Mouse (Mus musculus): ENCODE measurements at regions not wholly inside any gene's neighbourhood (a gene's known extent, or its start where the extent isn't known, plus 50 kb on each side); places are given as distances from the start of the nearest gene placed in this dataset.
A peak's percentile ranks its signal among the peaks of the same experiment; 100 is the strongest.

- no peak for ATAC-seq
- Histone ChIP-seq H3K27ac (ENCODE audit: low read depth, low read length) (no peak overlapping the region), H3K4me3 (ENCODE audit: low read depth, low read length) (no peak overlapping the region), H3K4me1 (ENCODE audit: control insufficient read depth, insufficient read depth, low read length) (no peaks in the 10 kb centered on the region), H3K9ac (ENCODE audit: low read length) (no peak overlapping the region), H3K4me2 (ENCODE audit: low read length) (no peak overlapping the region), H3K36me3 (ENCODE audit: control insufficient read depth, insufficient read depth, low read length) (no peaks in the 10 kb centered on the region), H3K9me3 (replicated peaks; ENCODE audit: control insufficient read depth, low read length) (no peaks in the 10 kb centered on the region), H3K27me3 (replicated peaks; ENCODE audit: control insufficient read depth, insufficient read depth, low read length) (no peaks in the 10 kb centered on the region)
- 20% methylated on average over 5 of the region's 5 CpGs for WGBS
- DNase-seq (ENCODE audit: low spot score), result no peak
Measured at GRCm38 (mm10) chr3:35027898-35028297, 377.7 kb downstream of the Sox2 start.

- 91% methylated on average over 8 of the region's 8 CpGs for WGBS
Measured at GRCm38 (mm10) chr3:35029924-35030323, 379.7 kb downstream of the Sox2 start.

GRCm38 (mm10) chr3:35033587-35033986, 383.4 kb downstream of the Sox2 start:
- ATAC-seq (no peak), DNase-seq (ENCODE audit: low spot score) (no peak)
- H3K27me3 ChIP-seq (replicated peaks; ENCODE audit: control insufficient read depth, insufficient read depth, low read length), result no peaks in the 10 kb centered on the region
- H3K36me3 ChIP-seq (ENCODE audit: control insufficient read depth, insufficient read depth, low read length), result no peaks in the 10 kb centered on the region
- no peak overlapping the region for H3K4me2 ChIP-seq (ENCODE audit: low read length)
- no peaks in the 10 kb centered on the region for H3K9me3 ChIP-seq (replicated peaks; ENCODE audit: control insufficient read depth, low read length)
- H3K4me1 ChIP-seq (ENCODE audit: control insufficient read depth, insufficient read depth, low read length), result no peaks in the 10 kb centered on the region
- H3K4me3 ChIP-seq (ENCODE audit: low read depth, low read length), result no peak overlapping the region
- WGBS, result 71% methylated on average over 8 of the region's 8 CpGs
- no peak overlapping the region for H3K27ac ChIP-seq (ENCODE audit: low read depth, low read length)
- H3K9ac ChIP-seq (ENCODE audit: low read length), result no peak overlapping the region

More at GRCm38 (mm10) chr3:35029924-35030323, 379.7 kb downstream of the Sox2 start:
- Histone ChIP-seq H3K4me1 (ENCODE audit: control insufficient read depth, insufficient read depth, low read length) (no peaks in the 10 kb centered on the region), H3K36me3 (ENCODE audit: control insufficient read depth, insufficient read depth, low read length) (no peaks in the 10 kb centered on the region), H3K9me3 (replicated peaks; ENCODE audit: control insufficient read depth, low read length) (no peaks in the 10 kb centered on the region), H3K4me2 (ENCODE audit: low read length) (no peak overlapping the region), H3K27me3 (replicated peaks; ENCODE audit: control insufficient read depth, insufficient read depth, low read length) (no peaks in the 10 kb centered on the region), H3K9ac (ENCODE audit: low read length) (no peak overlapping the region), H3K4me3 (ENCODE audit: low read depth, low read length) (no peak overlapping the region), H3K27ac (ENCODE audit: low read depth, low read length) (no peak overlapping the region)
- DNase-seq (ENCODE audit: low spot score) (no peak), ATAC-seq (no peak)

- Histone ChIP-seq H3K27ac (ENCODE audit: low read depth, low read length) (no peak overlapping the region), H3K9me3 (replicated peaks; ENCODE audit: control insufficient read depth, low read length) (no peaks in the 10 kb centered on the region), H3K4me2 (ENCODE audit: low read length) (no peak overlapping the region), H3K9ac (ENCODE audit: low read length) (no peak overlapping the region), H3K36me3 (ENCODE audit: control insufficient read depth, insufficient read depth, low read length) (no peaks in the 10 kb centered on the region), H3K4me3 (ENCODE audit: low read depth, low read length) (no peak overlapping the region), H3K27me3 (replicated peaks; ENCODE audit: control insufficient read depth, insufficient read depth, low read length) (no peaks in the 10 kb centered on the region), H3K4me1 (ENCODE audit: control insufficient read depth, insufficient read depth, low read length) (no peaks in the 10 kb centered on the region)
- DNase-seq (ENCODE audit: low spot score) (no peak), ATAC-seq (no peak)
- WGBS, result 87% methylated on average over 7 of the region's 7 CpGs
Measured at GRCm38 (mm10) chr3:35035234-35035633, 385.0 kb downstream of the Sox2 start.

- ATAC-seq (no peak), DNase-seq (ENCODE audit: low spot score) (no peak)
- H3K9ac ChIP-seq (ENCODE audit: low read length), result no peak overlapping the region
- 57% methylated on average over 2 of the region's 2 CpGs for WGBS
- no peaks in the 10 kb centered on the region for H3K4me1 ChIP-seq (ENCODE audit: control insufficient read depth, insufficient read depth, low read length)
- H3K36me3 ChIP-seq (ENCODE audit: control insufficient read depth, insufficient read depth, low read length), result no peaks in the 10 kb centered on the region
- H3K27ac ChIP-seq (ENCODE audit: low read depth, low read length), result no peak overlapping the region
- no peaks in the 10 kb centered on the region for H3K27me3 ChIP-seq (replicated peaks; ENCODE audit: control insufficient read depth, insufficient read depth, low read length)
- no peak overlapping the region for H3K4me3 ChIP-seq (ENCODE audit: low read depth, low read length)
- no peaks in the 10 kb centered on the region for H3K9me3 ChIP-seq (replicated peaks; ENCODE audit: control insufficient read depth, low read length)
- no peak overlapping the region for H3K4me2 ChIP-seq (ENCODE audit: low read length)
Measured at GRCm38 (mm10) chr3:35043705-35044104, 393.5 kb downstream of the Sox2 start.

- Histone ChIP-seq H3K4me3 (ENCODE audit: low read depth, low read length) (no peak overlapping the region), H3K27me3 (replicated peaks; ENCODE audit: control insufficient read depth, insufficient read depth, low read length) (no peaks in the 10 kb centered on the region), H3K9me3 (replicated peaks; ENCODE audit: control insufficient read depth, low read length) (no peaks in the 10 kb centered on the region), H3K27ac (ENCODE audit: low read depth, low read length) (no peak overlapping the region), H3K4me2 (ENCODE audit: low read length) (no peak overlapping the region), H3K36me3 (ENCODE audit: control insufficient read depth, insufficient read depth, low read length) (no peaks in the 10 kb centered on the region), H3K9ac (ENCODE audit: low read length) (no peak overlapping the region), H3K4me1 (ENCODE audit: control insufficient read depth, insufficient read depth, low read length) (peaks cover 5% of the 10 kb centered on the region; the same call in 1 of the 2 replicates)
- WGBS, result 14% methylated on average over 4 of the region's 4 CpGs
- DNase-seq (ENCODE audit: low spot score) (no peak), ATAC-seq (no peak)
Measured at GRCm38 (mm10) chr3:35059438-35059837, 409.2 kb downstream of the Sox2 start.

GRCm38 (mm10) chr3:35060042-35060441, 409.8 kb downstream of the Sox2 start:
- H3K9ac ChIP-seq (ENCODE audit: low read length), result no peak overlapping the region
- H3K4me1 ChIP-seq (ENCODE audit: control insufficient read depth, insufficient read depth, low read length), result peaks cover 5% of the 10 kb centered on the region; the same call in 1 of the 2 replicates
- no peak overlapping the region for H3K4me3 ChIP-seq (ENCODE audit: low read depth, low read length)
- WGBS, result 14% methylated on average over 10 of the region's 10 CpGs
- no peak overlapping the region for H3K4me2 ChIP-seq (ENCODE audit: low read length)
- H3K36me3 ChIP-seq (ENCODE audit: control insufficient read depth, insufficient read depth, low read length), result no peaks in the 10 kb centered on the region
- ATAC-seq (no peak), DNase-seq (ENCODE audit: low spot score) (peak; percentile 29)
- H3K27ac ChIP-seq (ENCODE audit: low read depth, low read length), result no peak overlapping the region
- H3K9me3 ChIP-seq (replicated peaks; ENCODE audit: control insufficient read depth, low read length), result no peaks in the 10 kb centered on the region
- no peaks in the 10 kb centered on the region for H3K27me3 ChIP-seq (replicated peaks; ENCODE audit: control insufficient read depth, insufficient read depth, low read length)

- Histone ChIP-seq H3K27me3 (replicated peaks; ENCODE audit: control insufficient read depth, insufficient read depth, low read length) (no peaks in the 10 kb centered on the region), H3K9me3 (replicated peaks; ENCODE audit: control insufficient read depth, low read length) (no peaks in the 10 kb centered on the region), H3K27ac (ENCODE audit: low read depth, low read length) (no peak overlapping the region), H3K4me1 (ENCODE audit: control insufficient read depth, insufficient read depth, low read length) (no peaks in the 10 kb centered on the region), H3K4me2 (ENCODE audit: low read length) (no peak overlapping the region), H3K36me3 (ENCODE audit: control insufficient read depth, insufficient read depth, low read length) (no peaks in the 10 kb centered on the region), H3K9ac (ENCODE audit: low read length) (no peak overlapping the region), H3K4me3 (ENCODE audit: low read depth, low read length) (no peak overlapping the region)
- WGBS, result 48% methylated on average over 9 of the region's 9 CpGs
- DNase-seq (ENCODE audit: low spot score) (no peak), ATAC-seq (no peak)
Measured at GRCm38 (mm10) chr3:35066824-35067223, 416.6 kb downstream of the Sox2 start.

GRCm38 (mm10) chr3:35068586-35068985, 418.4 kb downstream of the Sox2 start:
- Histone ChIP-seq H3K36me3 (ENCODE audit: control insufficient read depth, insufficient read depth, low read length) (no peaks in the 10 kb centered on the region), H3K9ac (ENCODE audit: low read length) (no peak overlapping the region), H3K9me3 (replicated peaks; ENCODE audit: control insufficient read depth, low read length) (no peaks in the 10 kb centered on the region), H3K4me1 (ENCODE audit: control insufficient read depth, insufficient read depth, low read length) (no peaks in the 10 kb centered on the region), H3K4me2 (ENCODE audit: low read length) (no peak overlapping the region), H3K27me3 (replicated peaks; ENCODE audit: control insufficient read depth, insufficient read depth, low read length) (no peaks in the 10 kb centered on the region), H3K4me3 (ENCODE audit: low read depth, low read length) (no peak overlapping the region), H3K27ac (ENCODE audit: low read depth, low read length) (no peak overlapping the region)
- DNase-seq (ENCODE audit: low spot score) (no peak), ATAC-seq (no peak)
- WGBS, result 92% methylated on average over 8 of the region's 8 CpGs
